Mouse (Mus musculus) lung, postnatal 0 days (tissue): Measurements from ENCODE around the gene Kank1. TPM values are rescaled to one million over a fixed set of nuclear protein-coding genes. Genes with fewer than 3 reads are reported as not detected.

Experiments
- ATAC-seq: fragments of 200-750 bp; cut with Nextera tagmentation; 2 replicates; pipeline ENCODE4 v1.8.0; 2017; ENCODE audit warnings: moderate library complexity
- DNase-seq: peaks from one replicate; pipeline ENCODE4 v3.0.0-alpha.2; 2016; ENCODE audit warnings: low spot score
- H3K27ac ChIP-seq: fragments of 300-500 bp; sonication (generic); 2 replicates; pipeline ENCODE4 v1.5.1; 2014; ENCODE audit warnings: antibody characterized with exemption, mild to moderate bottlenecking, low read length, mixed read lengths
- H3K27me3 ChIP-seq: fragments of 300-500 bp; sonication (generic); replicated peaks from 2 replicates; pipeline ENCODE4 v1.6.1; 2014; ENCODE audit warnings: low read length, mixed read lengths; ENCODE audit not compliant: insufficient read depth
- H3K36me3 ChIP-seq: fragments of 300-500 bp; sonication (generic); 2 replicates; pipeline ENCODE4 v1.6.1; 2014; ENCODE audit warnings: low read length, mixed read lengths; ENCODE audit not compliant: insufficient read depth
- H3K4me1 ChIP-seq: fragments of 300-500 bp; sonication (generic); 2 replicates; pipeline ENCODE4 v1.6.1; 2014; ENCODE audit warnings: antibody characterized with exemption, low read depth, low read length, mixed read lengths; ENCODE audit not compliant: insufficient read depth
- H3K4me2 ChIP-seq: fragments of 300-500 bp; sonication (generic); replicated peaks from 2 replicates; pipeline ENCODE4 v1.6.1; 2014; ENCODE audit warnings: low read depth, mild to moderate bottlenecking, low read length, moderate library complexity, mixed read lengths
- H3K4me3 ChIP-seq: fragments of 300-500 bp; sonication (generic); 2 replicates; pipeline ENCODE4 v1.5.1; 2014; ENCODE audit warnings: low read depth, low read length
- H3K9ac ChIP-seq: fragments of 300-500 bp; sonication (generic); replicated peaks from 2 replicates; pipeline ENCODE4 v1.6.1; 2014; ENCODE audit warnings: low read depth, mild to moderate bottlenecking
- H3K9me3 ChIP-seq: fragments of 300-500 bp; sonication (generic); 2 replicates; pipeline ENCODE4 v1.6.1; 2016; ENCODE audit warnings: low read length, mixed read lengths
- CTCF ChIP-seq: IDR thresholded peaks from 2 replicates; pipeline ENCODE4 v1.5.1; 2016; ENCODE audit warnings: antibody characterized with exemption, mild to moderate bottlenecking
- EP300 ChIP-seq: IDR thresholded peaks from 2 replicates; pipeline ENCODE4 v1.6.1; 2016; ENCODE audit warnings: antibody characterized with exemption, mild to moderate bottlenecking, control low read depth
- WGBS: fragments of 180-500 bp; shearing (Covaris S2); extraction: QIAGEN DNeasy Blood & Tissue Kit; methylation state at CpG from one replicate; pipeline ENCODE4 v1.1.7; 2014; 5-methylcytosine and 5-hydroxymethylcytosine counted together
- polyA plus RNA-seq: library from polyadenylated mRNA; unstranded; fragments of >200 nt; fragmentation: Nextera tagmentation; extraction: Ambion mirVana; gene quantifications from 2 replicates; pipeline ENCODE4 v1.2.1, GENCODE M21; 2015

Gene Kank1
- polyA plus RNA-seq, 1 experiment from 2014 or later = 6.9 TPM

DNA sequence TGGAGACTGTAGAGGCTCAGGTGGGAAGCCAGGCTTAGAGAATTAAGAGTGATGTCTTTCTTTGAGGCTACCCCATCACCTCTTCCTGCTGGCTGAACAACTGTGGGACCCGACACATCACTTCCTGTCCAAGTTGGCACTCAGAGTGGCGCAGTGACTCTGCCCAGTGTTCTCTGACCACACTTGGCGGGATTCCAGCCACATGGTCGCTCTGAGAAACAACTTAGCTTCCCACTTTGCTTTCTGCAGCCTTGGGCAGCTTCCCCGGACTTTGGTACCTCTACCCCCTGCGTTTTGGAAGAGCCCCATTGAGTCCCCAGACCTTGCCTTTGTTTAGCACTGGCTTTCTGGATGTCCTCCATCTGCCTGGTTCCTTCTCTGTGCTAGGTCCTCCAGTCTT is 31.8 kb downstream of the Kank1 start:
- Histone ChIP-seq H3K4me1 (no peaks in the 10 kb centered on the region), H3K4me2 (no peak overlapping the region), H3K4me3 (no peak overlapping the region), H3K27me3 (no peaks in the 10 kb centered on the region), H3K9ac (no peak overlapping the region), H3K27ac (no peak overlapping the region), H3K9me3 (no peaks in the 10 kb centered on the region), H3K36me3 (no peaks in the 10 kb centered on the region)
- WGBS = 55% methylated on average over 6 of the region's 6 CpGs
- TF ChIP-seq EP300 = no peak
- TF ChIP-seq CTCF = no peak
- ATAC-seq (no peak), DNase-seq (peak; percentile 29)

DNA sequence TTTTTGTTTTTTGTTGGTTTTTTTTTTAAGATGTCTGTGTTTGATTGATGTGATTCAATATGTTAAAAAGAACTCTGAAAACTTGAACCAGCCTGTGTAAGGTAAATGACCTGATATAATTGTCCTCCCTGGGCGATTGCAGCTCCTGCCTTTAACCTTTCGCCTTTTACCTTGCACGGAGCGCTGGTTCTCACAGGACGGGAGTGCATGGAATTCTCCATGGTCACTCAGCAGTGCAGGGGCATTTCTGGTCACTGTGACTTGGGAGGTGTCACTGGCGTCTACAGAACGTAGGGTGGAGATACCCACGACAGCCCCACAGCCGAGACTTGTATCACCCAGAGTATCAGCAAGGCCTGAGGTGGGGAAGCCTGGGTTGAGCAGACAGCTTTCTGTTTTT is 34.8 kb downstream of the Kank1 start:
- DNase-seq = no peak
- no peak for ATAC-seq
- H3K9me3 ChIP-seq = no peaks in the 10 kb centered on the region
- H3K27me3 ChIP-seq = no peaks in the 10 kb centered on the region
- H3K4me3 ChIP-seq = no peak overlapping the region
- no peak overlapping the region for H3K4me2 ChIP-seq
- TF ChIP-seq EP300 (no peak), CTCF (no peak)
- no peaks in the 10 kb centered on the region for H3K36me3 ChIP-seq
- H3K27ac ChIP-seq = no peak overlapping the region
- WGBS = 56% methylated on average over 9 of the region's 9 CpGs
- no peak overlapping the region for H3K9ac ChIP-seq
- H3K4me1 ChIP-seq = no peaks in the 10 kb centered on the region

DNA sequence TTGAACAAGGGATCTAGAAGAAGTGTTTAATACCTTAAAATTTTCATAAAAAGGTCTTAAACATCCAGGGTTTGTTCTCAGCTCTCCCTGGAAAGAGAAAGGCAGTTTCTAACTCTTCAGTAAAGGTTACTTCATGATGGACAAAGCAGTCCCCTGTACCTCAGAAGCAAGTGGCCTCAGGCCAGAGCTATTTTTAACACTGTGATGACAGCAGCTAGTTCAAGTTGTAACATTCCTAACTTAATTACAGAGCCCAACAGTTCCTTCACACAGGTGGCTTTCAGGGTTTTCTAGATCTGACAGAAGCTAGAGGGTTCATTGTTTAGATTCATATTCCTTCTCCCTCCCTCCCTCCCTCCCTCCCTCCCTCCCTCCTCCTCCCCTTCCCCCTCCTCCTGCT is 36.4 kb downstream of the Kank1 start:
- no peak overlapping the region for H3K9ac ChIP-seq
- TF ChIP-seq EP300 = no peak
- TF ChIP-seq CTCF = no peak
- H3K36me3 ChIP-seq = no peaks in the 10 kb centered on the region
- ATAC-seq (no peak), DNase-seq (no peak)
- H3K27ac ChIP-seq = no peak overlapping the region
- no peaks in the 10 kb centered on the region for H3K27me3 ChIP-seq
- H3K4me1 ChIP-seq = no peaks in the 10 kb centered on the region
- no peaks in the 10 kb centered on the region for H3K9me3 ChIP-seq
- no peak overlapping the region for H3K4me2 ChIP-seq
- H3K4me3 ChIP-seq = no peak overlapping the region

DNA sequence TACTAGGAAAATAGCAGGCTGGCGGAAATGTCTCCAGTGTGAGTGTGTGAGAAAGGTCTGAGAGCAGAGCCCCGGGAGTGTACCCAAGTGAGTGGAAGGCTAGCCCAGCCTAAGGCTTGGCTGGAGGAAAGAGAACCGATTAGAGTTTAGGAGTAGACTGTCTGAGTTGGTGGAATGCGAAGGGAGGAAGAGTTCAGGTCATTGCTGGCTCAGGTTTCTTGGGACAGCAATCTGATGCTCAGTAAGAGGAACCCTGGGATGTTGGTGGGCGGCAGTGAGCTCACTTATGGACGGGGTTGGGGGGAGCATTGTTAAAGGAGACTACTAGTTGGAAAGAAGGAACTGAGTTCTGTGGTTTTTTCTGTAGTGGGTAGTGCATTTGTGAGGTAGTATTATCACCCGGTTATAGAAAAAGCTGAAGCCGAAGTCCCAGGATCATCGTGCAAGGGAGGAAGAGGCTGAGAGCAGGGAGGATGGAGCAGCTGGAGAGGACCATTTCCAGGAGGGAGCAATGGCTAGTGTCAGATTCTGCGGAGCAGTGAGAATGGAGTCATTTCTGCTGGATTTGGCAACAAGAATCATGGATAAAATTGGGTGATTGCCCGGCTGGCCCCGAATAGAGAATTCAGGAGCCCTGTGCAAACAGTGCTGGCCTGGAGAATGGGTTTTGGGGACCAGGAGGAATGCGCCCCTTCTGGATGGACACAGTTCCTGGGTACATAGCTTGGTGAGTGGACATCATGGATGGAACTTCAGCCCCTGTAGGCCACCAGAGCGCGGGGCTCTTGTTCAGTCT is 40.0 kb downstream of the Kank1 start:
- ATAC-seq (no peak), DNase-seq (no peak)
- no peaks in the 10 kb centered on the region for H3K4me1 ChIP-seq
- TF ChIP-seq CTCF (no peak), EP300 (no peak)
- no peak overlapping the region for H3K4me3 ChIP-seq
- 85% methylated on average over 15 of the region's 15 CpGs for WGBS
- H3K4me2 ChIP-seq = no peak overlapping the region
- H3K9me3 ChIP-seq = no peaks in the 10 kb centered on the region
- no peak overlapping the region for H3K27ac ChIP-seq
- no peaks in the 10 kb centered on the region for H3K27me3 ChIP-seq
- H3K9ac ChIP-seq = no peak overlapping the region
- no peaks in the 10 kb centered on the region for H3K36me3 ChIP-seq

DNA sequence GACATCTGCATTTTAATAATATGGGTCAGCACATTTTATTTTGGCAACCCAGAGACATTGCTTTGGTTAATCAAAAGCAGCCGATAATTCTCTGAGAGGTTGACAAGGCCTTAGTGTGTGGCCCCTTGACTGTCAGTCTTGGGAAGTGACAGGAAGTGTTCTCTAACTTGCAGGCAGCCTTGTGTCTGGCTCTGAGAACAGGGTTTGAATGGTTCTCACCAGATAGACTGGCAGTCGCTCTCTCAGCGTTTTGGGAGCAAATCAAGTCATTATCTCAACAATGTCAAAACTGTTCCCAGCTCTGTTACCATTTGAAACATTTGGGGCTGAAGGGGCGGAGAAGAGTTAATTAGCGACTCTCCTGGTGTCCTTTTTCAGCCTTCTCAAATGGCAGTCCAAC is 41.0 kb downstream of the Kank1 start:
- TF ChIP-seq EP300 (no peak), CTCF (no peak)
- Histone ChIP-seq H3K4me2 (no peak overlapping the region), H3K36me3 (no peaks in the 10 kb centered on the region), H3K9ac (no peak overlapping the region), H3K9me3 (no peaks in the 10 kb centered on the region), H3K4me1 (no peaks in the 10 kb centered on the region), H3K27me3 (no peaks in the 10 kb centered on the region), H3K27ac (no peak overlapping the region), H3K4me3 (no peak overlapping the region)
- ATAC-seq (0 out of 2 replicates have a peak, but pooled peaks have one; percentile 6), DNase-seq (no peak)
- WGBS = 41% methylated on average over 5 of the region's 5 CpGs

- WGBS = 76% methylated on average over 5 of the region's 5 CpGs
- Histone ChIP-seq H3K27me3 (no peaks in the 10 kb centered on the region), H3K4me3 (no peak overlapping the region), H3K9me3 (no peaks in the 10 kb centered on the region), H3K4me1 (no peaks in the 10 kb centered on the region), H3K9ac (no peak overlapping the region), H3K27ac (no peak overlapping the region), H3K4me2 (no peak overlapping the region), H3K36me3 (no peaks in the 10 kb centered on the region)
- no peak for ATAC-seq
- no peak for DNase-seq
- no peak for TF ChIP-seq CTCF
- no peak for TF ChIP-seq EP300
Observed at GRCm38 (mm10) chr19:25279603-25280002, 42.8 kb downstream of the Kank1 start.
